Mouse (Mus musculus): ENCODE results near the gene D630045J12Rik.
A peak's percentile ranks its signal among the peaks of the same experiment; 100 is the strongest.

D630045J12Rik gene

GRCm38 (mm10) chr6:38094701-38095100 is 159.1 kb downstream of the D630045J12Rik start:
- DNase-seq (ENCODE audit: low read depth) = peak; percentile 52

DNA sequence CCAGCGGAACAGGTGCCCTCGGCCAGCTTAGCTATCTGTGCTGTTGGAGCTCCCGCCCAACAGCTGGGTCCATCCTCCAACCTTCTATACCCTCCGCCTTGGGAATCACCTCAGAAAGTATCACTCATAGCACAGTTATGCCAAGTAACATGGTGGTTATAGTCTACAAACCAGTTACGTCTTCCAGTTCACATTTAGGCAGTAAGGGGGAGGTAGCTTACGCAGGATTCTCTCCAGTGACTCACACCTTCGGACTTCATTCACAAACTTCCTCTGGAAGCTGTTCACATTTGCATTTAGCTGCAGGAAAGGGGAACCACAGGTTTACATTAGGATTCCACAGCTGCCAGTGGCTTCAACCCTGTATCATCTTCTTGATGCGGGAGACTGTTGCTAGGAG is 161.3 kb downstream of the D630045J12Rik start:
- peak; percentile 77 for DNase-seq (ENCODE audit: low read depth)

GRCm38 (mm10) chr6:38087242-38088026 is 166.4 kb downstream of the D630045J12Rik start:
- no peak for DNase-seq (ENCODE audit: low read depth)

- no peak for DNase-seq (ENCODE audit: low read depth)
Observed at GRCm38 (mm10) chr6:38083204-38083603, 170.6 kb downstream of the D630045J12Rik start.

DNA sequence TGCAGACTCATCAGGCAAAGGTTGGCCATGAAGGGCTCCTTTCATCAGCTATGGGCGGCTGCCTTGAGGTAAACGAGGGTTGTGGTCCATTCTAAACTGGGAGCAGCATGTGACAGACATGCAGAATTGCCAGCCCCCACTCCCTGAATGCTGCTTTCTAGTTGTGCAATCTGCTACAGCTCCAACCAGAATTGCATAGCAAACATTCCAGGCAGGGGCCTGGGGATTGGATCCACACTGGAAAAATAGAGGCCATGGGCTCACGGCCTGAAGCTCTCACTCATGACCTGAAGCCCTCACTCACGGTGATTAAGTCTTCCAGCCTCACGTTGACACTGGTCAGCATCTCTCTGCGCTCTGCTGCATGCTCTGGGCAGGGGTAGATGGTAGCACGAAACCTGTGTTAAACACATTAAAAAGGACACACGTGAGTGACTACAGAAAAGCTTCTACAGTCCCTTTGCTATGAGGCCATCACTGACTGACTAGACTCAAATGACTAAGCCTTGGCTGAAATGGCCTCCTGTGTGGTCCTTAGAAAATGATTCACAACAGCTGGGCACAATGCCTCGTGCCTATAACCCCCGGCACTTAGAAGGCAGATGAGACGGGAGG is 172.0 kb downstream of the D630045J12Rik start:
- DNase-seq (ENCODE audit: low read depth) = peak; percentile 92

DNA sequence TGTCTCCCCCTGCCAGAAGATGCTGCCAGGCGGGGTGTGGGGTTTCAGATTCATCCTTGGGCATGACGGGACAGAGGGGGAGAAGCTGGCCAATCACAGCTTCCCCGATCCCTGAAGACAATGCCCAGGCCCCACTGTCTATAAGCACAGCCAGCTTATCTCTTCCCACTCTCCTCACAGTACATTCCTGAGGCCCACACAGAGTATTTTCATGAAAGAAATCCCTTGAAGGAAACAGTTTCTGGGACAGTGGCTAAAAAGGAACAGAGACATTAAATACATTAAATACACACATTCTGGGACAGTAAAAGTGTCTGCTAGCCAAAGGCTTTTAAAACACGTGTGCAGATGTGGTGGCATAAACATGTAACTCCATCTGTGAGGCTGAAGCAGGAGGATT is 173.4 kb downstream of the D630045J12Rik start:
- no peak for DNase-seq (ENCODE audit: low read depth)

- DNase-seq (ENCODE audit: low read depth) = no peak
Observed at GRCm38 (mm10) chr6:38073592-38073991, 180.2 kb downstream of the D630045J12Rik start.

Data from NIH3T3 (cell line).